Mouse (Mus musculus) adrenal gland, postnatal 4 days (tissue): ENCODE measurements around the gene Syne3. TPM values are rescaled to one million over a fixed set of nuclear protein-coding genes. Genes with fewer than 3 reads are reported as not detected.

Experiments used
- DNase-seq, 2 experiments: peaks; one replicate each; pipeline ENCODE4 v3.0.0; 2021 to 2022; ENCODE audit warnings: low spot score in 2 of 2, mixed read lengths in 2 of 2
- microRNA-seq: library from miRNA; unstranded; fragments of <30 nt; microRNA quantifications from one replicate; pipeline ENCODE4 v1.2.0, GENCODE M21; 2021
- total RNA-seq, 2 experiments: library from RNA; stranded (reverse); gene quantifications; 2 replicates each; pipeline ENCODE4 v1.2.3; 2021

Gene Syne3
- total RNA-seq, 2 experiments from 2014 or later, result 11.3 to 11.7 TPM

DNA sequence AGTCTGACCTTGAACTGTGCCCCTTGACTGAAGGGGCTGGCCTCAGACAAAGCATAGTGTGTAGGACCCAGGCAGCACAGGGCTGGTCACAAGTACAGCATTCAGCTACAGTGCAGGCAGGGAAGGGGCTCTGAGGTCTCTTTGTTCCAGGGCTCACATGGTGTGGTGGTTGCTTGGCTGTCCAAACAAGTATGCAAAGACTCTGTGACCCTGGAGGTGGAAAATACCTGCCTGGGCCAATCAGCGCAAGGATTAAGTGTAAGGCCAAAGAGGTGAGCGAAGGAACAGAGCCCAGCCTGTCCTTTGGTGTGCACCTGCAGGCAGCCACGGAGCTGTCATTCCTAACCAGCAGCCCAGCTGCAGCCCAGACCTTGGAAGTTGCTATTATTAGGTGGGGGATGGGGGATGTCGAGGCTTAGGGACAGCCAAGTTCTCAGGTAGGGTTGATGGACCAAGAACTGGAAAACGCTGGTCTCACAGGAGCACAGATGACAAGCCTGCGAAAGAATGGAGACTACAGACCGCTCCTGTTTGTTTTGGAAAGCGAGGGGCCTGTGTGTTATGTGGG lies 112.5 kb downstream of the Syne3 start:
- DNase-seq, result no peak

DNA sequence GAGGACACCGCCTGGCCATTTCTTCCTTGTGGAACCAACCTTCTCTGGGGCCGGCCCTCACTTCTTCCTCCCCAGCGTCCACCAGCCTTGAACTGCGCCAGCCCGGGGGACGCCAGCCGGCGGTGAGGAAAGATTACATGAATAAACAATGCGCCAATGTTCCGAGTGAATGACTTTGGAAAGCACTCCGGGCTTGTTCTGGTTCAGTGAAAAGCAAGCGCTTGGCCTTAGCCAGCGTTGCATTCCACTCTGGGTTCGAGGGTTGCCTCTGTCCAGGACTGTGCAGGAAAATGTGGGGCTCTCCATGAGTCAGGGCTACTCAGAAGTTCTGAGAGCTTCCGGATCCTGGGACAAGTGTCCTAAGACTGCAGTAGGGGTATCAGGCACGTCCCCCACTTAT lies 113.0 kb downstream of the Syne3 start:
- DNase-seq, result no peak

DNA sequence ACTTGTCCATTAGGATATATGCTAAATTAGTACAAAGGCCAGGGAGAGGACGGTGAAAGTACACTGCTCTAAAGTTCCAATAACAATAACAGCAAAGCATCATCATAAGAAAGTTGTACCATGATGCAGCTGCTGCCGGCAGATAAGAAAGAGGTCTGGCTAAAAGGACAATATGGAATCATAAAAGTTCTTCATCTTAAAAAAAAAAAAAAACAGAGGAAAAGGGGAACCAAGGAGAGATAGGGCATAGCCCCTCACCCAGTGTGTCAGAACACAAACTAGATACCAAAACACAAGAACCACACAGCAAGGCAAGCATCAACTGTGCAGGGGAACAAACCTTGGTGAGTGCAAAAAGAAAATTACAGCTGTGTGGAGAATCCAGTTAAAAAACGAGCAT lies 117.4 kb downstream of the Syne3 start:
- DNase-seq, result no peak

DNA sequence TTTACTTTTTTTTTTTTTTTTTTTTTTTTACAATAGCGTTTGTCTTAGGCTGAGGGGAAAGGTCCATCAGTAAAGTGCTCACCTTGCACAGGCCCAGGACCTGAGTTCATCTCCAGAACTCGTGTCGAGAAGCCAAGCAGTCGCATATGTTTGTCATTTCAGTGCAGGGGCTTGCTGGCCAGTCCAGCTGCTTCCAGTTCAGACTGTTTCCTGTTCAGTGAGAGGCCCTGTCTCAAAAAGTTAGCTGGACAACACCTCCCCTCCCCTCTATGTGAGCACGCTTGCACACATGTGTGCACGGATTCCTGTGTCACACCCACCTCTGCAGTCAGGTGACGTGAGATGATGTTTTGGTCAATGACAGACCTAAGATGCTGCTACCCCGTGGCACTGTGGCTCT lies 119.5 kb downstream of the Syne3 start:
- DNase-seq, result no peak

DNA sequence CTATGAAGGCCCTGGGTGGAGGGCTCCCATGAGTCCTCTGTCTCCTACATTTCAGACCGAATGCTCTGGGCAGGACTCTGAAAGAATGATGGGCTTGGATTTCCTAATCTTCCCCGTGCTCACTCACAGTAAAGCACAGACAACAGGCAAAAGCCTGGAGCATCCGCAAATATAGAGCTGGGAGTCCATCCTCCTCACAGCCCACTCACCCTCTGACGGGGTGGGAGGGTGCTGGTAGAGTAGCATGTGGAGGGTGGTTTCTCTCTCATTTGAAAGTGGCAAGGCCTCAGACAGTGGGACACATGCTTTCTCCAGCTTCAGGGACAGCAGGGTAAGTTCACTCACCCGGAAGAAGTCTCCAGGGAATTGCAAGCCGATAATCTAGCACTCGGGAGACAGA lies 123.5 kb downstream of the Syne3 start:
- DNase-seq, result no peak

DNA sequence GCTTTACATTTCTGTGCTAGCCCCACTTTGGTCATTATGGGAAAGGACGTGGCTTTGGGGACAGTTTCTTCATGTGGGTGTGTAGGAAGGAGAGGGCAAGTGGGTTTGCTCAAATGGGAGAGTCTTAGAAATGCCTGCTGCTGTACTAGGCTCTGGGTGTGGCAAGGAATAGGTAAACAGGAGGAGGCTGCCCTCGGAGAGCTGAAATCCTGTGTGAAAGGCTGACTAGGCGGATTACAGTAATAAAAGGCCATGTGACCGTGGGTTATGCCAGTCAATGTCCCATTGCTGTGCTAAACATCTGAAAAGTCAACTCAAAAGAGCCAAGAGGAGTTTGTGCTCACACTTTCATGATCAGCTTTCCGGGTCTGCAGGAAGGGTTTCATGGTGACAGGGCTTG lies 127.1 kb downstream of the Syne3 start:
- no peak for DNase-seq

DNA sequence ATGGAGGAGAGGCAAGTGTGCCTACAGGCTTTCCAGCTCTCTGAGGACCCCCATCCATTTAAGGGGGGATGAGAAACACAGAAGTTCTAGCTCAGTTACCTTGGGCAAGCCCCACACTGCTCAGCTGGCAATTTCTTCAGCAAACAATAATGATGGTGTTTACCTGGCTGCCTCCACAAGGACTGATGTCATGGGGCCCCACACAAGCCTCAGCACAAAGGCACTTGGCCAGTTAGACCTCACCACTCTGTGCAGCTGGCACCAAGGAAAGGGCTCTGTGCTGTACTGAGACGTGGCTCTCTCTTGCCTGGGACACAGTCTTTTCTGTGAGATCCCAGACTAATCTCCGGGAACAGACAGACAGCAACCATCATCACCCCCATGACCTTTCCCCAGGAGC lies 127.5 kb downstream of the Syne3 start:
- no peak for DNase-seq

DNA sequence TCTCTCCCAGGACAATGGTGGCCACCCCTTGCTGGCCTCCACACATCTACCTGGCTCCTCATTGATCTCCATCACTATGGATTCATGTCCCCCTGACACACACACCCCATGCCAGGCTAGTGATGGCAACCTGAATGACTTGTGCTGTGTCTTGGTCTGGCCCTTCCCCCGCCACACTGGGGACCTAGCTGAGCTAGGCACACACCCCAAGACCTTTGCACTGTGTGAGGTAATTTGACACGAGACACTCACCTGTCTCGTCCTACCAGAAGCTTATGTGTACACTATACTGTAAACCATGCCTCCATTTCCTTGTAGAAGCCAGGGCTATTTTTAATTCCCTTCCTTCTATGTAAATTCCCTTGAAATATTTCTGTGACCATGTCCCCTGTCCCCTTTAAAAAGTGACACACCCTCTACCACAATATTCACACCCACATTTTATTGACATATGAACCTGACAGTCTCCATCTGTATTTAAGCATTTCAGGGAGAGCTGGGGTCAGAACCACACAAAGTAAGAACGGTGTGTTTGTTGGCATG lies 128.0 kb downstream of the Syne3 start:
- no peak for DNase-seq

DNA sequence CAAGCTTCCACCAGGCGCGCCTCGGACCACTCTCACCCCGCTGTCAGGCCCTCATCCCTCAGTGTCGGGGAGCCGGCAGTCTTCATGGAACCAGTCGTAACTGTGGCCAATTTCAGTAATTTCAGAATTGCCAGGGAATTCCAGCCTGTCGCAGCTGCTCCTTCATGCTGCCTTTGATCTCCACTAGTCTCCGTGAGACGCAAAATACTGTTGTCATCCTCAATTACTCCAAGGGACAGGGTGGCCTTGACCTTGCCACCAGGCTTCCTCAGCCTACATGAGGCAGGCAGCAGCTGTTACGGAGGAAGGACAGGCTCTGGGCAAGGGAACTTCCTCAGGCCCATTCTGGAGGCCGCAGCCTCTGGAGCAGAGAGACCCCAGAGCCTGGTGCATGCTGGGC lies 129.2 kb downstream of the Syne3 start:
- no peak for DNase-seq

Small RNA genes within 50 kb of the gene (microRNA-seq; reads per million reads assigned to microRNA genes)
- gene Mir3069, result 3.4 reads per million, percentile 9 among the genes with 10 or more reads in this experiment

Other genes with a start within 250 kb of the Syne3 start
- gene Clmn, start 144.7 kb downstream of the Syne3 start, total RNA-seq, result 10 to 100 TPM; 20.3 to 26.9 TPM
- 100 to 1,000 TPM; 134 to 139 TPM for gene Glrx5, start 22.9 kb upstream of the Syne3 start, total RNA-seq
- not detected for gene Tcl1b2, start 136.2 kb upstream of the Syne3 start, total RNA-seq
- gene Tcl1b1, start 149.9 kb upstream of the Syne3 start, total RNA-seq, result not detected
- gene Tcl1b5, start 166.5 kb upstream of the Syne3 start, total RNA-seq, result not detected
- not detected for gene Tcl1b3, start 181.2 kb upstream of the Syne3 start, total RNA-seq
- gene Tcl1b4, start 192.1 kb upstream of the Syne3 start, total RNA-seq, result not detected
- gene Tcl1, start 213.0 kb upstream of the Syne3 start, total RNA-seq, result under 1 TPM in 1 of 2 experiments, not detected in 1; 0.31 TPM